Mouse (Mus musculus) forebrain, embryonic 13.5 days (tissue): ENCODE data around the gene Ubtf. TPM values are rescaled to one million over a fixed set of nuclear protein-coding genes. Genes with fewer than 3 reads are reported as not detected.

Source experiments
- ATAC-seq: fragments of 200-750 bp; cut with Nextera tagmentation; 2 replicates; pipeline ENCODE4 v1.8.0; 2017
- H3K27ac ChIP-seq: fragments of 300-500 bp; sonication (generic); 2 replicates; pipeline ENCODE4 v1.5.1; 2015; ENCODE audit warnings: inconsistent platforms, mild to moderate bottlenecking, moderate library complexity
- H3K27me3 ChIP-seq: fragments of 300-500 bp; sonication (generic); 2 replicates; pipeline ENCODE4 v1.6.1; 2015; ENCODE audit warnings: mild to moderate bottlenecking, inconsistent platforms
- H3K36me3 ChIP-seq: fragments of 300-500 bp; sonication (generic); 2 replicates; pipeline ENCODE4 v1.6.1; 2015; ENCODE audit warnings: mild to moderate bottlenecking, inconsistent platforms; ENCODE audit not compliant: poor library complexity, severe bottlenecking
- H3K4me1 ChIP-seq: fragments of 300-500 bp; sonication (generic); 2 replicates; pipeline ENCODE4 v1.6.1; 2015; ENCODE audit warnings: inconsistent platforms
- H3K4me2 ChIP-seq: fragments of 300-500 bp; sonication (generic); 2 replicates; pipeline ENCODE4 v1.6.1; 2015; ENCODE audit warnings: inconsistent platforms, mild to moderate bottlenecking, moderate library complexity
- H3K4me3 ChIP-seq: fragments of 300-500 bp; sonication (generic); 2 replicates; pipeline ENCODE4 v1.5.1; 2015; ENCODE audit warnings: mild to moderate bottlenecking, inconsistent platforms
- H3K9ac ChIP-seq: fragments of 300-500 bp; sonication (generic); 2 replicates; pipeline ENCODE4 v1.6.1; 2015; ENCODE audit warnings: mild to moderate bottlenecking, inconsistent platforms
- H3K9me3 ChIP-seq: fragments of 300-500 bp; sonication (generic); replicated peaks from 2 replicates; pipeline ENCODE4 v1.6.1; 2016; ENCODE audit warnings: inconsistent platforms
- WGBS: fragments of 180-500 bp; shearing (Covaris S2); methylation state at CpG from one replicate; pipeline ENCODE4 v1.1.7; 2015; 5-methylcytosine and 5-hydroxymethylcytosine counted together
- polyA plus RNA-seq: library from polyadenylated mRNA; unstranded; fragments of >200 nt; fragmentation: Nextera tagmentation; extraction: Ambion mirVana; gene quantifications from 2 replicates; pipeline ENCODE4 v1.2.1, GENCODE M21; 2015

Ubtf gene
- polyA plus RNA-seq, 1 experiment from 2014 or later, result 96.1 TPM

DNA sequence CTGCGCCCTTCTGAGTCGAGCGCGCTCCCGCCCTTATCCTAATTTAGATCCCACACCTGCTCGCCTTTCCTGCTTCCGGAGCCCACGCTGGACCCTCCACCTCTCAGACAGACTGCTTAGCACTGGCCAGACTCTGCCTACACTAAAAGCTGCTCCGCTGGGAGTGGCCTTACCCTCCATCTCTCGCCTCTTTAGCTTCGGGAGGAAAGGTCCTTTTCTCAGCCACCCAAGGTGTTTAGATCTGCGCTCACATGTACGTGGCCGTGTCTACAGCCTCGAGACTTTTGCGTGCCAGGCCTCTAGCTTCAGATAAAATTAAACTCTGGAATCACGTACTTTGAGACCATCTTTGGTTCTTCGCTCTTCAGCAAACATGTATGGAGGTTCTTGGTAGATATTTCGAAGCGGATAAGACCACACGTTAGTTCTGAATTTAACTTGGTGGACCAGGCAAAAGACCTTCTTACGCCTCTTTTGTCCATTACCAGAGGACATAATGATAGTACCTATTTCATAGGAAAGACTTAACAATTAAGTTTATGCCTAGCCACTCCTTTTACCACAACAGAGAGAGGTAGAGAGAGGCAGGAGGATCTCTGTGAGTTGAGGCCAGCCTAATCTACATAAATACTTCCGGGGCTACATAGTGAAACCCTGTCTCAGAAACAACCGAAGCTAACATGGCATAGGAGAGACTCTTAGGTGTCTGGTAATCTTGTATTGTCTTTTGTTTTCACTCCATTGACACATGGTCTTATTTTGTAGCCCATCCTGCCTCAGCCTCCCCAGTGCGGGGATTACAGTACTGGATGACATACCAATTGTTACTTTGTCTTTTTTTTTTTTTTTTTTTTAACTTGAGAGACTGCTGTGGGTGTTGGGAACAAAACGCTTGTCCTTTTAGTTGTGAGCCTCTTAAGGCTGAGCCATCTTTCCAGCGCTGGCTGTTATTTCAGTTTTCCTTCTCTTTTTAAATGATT lies 21.7 kb downstream of the Ubtf start:
- H3K4me2 ChIP-seq, result peak overlapping the region; percentile 84
- ATAC-seq, result peak; percentile 34; the same call in 1 of the 2 replicates
- 26% methylated on average over 27 of the region's 27 CpGs for WGBS
- peaks cover 17% of the 10 kb centered on the region for H3K36me3 ChIP-seq
- peak overlapping the region; percentile 86 for H3K4me3 ChIP-seq
- peak overlapping the region; percentile 71 for H3K9ac ChIP-seq
- peak overlapping the region; percentile 99 for H3K27ac ChIP-seq
- H3K27me3 ChIP-seq, result no peaks in the 10 kb centered on the region
- H3K9me3 ChIP-seq, result no peaks in the 10 kb centered on the region
- H3K4me1 ChIP-seq, result peaks cover 26% of the 10 kb centered on the region

DNA sequence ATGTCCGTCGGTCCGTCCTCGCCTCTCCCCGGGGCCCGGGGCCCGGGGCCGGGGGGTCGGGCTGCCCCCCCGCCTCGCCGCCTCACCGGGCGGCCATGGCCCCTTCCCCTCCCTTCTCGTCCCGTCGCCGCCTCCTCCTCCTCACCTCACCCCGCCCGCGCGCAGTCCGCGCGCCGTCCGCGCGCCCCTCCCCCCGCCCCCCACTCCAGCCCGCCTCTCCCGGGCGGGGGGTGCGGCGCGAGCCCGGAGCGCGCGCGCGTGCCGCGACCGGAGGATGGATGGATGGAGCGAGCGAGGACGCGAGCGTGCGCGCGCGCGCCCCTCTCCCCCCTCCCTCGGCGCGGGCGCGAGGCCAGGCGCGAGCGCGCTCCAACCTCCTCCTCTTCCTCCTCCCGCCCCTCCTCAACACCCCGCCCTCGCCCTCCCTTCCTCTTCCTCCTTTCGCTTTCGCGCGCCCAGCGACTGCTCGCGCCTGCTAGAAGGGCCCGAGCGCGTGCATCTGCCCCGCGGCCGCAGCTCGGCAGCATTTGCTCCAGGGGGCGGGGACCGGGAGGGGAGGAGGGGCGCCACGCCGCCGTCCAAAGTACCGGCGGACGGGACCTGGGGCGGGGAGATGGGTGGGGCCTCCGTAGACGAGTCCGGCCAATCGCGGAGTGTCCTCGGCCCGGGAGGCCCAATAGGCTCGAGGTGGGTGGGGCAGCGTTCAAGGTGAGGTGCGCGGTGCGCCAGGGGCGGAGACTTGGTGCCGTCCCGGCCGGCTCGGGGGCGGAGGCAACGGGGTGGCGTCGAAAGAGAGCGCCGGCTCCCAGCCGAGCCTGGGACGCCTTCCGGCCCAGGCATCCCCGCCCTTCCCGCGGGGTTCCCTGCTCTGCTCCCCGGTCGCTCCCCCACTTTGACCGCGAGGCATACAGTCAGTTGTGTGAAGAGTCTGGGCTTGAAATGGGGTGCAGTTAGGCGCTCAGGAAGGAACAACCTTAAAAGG lies 22.8 kb downstream of the Ubtf start, which contains the start of gene Atxn7l3:
Atxn7l3 (minus strand) TSS at position 141 of the 982 bp plus-strand sequence.
- Histone ChIP-seq H3K27me3 (no peaks in the 10 kb centered on the region), H3K9me3 (no peaks in the 10 kb centered on the region), H3K9ac (peak within 1 kb of the TSS; percentile 95), H3K36me3 (peaks cover 28% of the 10 kb centered on the region), H3K4me3 (peak within 1 kb of the TSS; percentile 86), H3K27ac (peak within 1 kb of the TSS; percentile 99), H3K4me1 (peaks cover 26% of the 10 kb centered on the region), H3K4me2 (peak within 1 kb of the TSS; percentile 84)
- WGBS, result 0% methylated on average over 34 of the region's 125 CpGs
- ATAC-seq, result peak; percentile 96

DNA sequence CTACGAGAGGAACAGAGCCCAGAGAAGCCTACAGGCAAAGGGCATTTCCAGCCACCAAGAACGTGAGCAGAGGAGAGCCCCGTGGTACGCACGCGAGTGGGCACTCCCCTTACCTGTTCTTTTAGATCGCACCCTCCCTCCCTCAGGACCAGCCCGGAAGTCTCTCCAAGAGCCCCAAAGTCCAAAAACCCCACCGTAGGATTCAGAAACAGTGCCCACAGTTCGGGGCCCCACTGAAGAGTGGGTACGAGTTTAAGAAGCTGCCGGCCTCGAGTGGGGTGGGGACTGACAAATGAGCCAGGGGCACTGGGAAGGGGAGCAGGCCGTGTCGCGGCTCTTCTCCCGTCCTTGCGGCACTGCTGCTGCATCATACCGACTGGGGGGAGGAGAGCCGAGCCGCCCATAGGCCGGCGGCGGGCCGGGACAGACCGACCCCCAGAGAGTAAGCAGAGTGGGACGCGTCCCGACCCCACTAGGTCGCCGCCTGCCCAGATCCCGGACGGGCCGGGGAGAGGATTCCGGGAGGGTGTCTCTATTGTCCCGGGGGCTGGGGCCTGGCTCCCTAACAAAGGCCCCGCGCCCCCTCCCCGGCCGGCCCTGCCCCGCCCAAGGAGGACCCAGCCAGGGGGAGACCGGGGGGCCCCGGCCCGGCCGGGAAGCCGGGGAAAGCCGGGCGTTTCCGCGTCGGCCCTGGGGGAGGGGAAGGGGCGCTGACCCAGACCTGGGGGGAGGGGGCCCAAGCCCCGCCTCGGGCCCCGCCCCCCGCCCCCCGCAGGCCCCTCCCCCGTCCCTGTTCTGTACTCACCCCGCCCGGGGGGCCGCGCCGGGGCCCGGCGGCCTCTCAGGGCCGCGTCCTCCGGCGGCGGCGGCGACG lies 23.7 kb downstream of the Ubtf start:
- WGBS, result under 1% methylated on average over 50 of the region's 73 CpGs
- peaks cover 26% of the 10 kb centered on the region for H3K4me1 ChIP-seq
- H3K9ac ChIP-seq, result peak overlapping the region; percentile 95
- ATAC-seq, result peak; percentile 29
- no peaks in the 10 kb centered on the region for H3K9me3 ChIP-seq
- peak overlapping the region; percentile 99 for H3K27ac ChIP-seq
- H3K4me3 ChIP-seq, result peak overlapping the region; percentile 86
- H3K27me3 ChIP-seq, result no peaks in the 10 kb centered on the region
- peaks cover 37% of the 10 kb centered on the region for H3K36me3 ChIP-seq
- peak overlapping the region; percentile 84 for H3K4me2 ChIP-seq

DNA sequence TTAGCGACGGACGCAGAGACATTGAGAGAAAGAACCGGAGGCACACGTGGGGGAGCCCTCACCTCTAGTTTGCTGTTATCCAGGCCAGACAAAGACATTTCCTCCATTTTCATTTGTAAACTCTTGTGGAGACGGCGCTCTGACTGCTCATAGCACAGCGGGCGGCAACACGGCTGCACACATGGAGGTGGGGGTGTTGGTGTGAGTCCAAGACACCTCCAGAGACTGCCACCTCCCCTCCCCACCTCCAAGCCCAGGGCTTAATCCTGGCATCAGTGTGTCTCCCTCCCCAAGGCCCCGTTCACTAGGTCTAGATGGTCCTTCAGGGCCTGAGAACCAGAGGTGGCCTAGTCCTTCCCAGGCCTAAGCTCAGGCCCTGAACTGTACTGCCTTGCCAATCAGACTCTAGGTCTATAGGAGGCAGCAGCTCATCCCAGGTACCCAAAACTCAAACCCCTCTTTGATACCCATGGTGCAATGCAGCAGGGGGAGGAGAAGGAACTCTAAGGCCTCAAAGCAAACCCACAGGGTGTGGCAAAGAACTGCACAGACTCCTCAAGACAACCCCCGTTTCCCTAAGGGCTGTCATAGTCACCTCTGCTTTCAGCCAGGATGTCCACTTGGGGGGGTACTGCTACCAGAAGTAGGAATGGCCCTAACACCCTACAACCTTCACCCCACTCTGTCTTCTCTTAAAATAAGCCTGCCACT lies 24.5 kb downstream of the Ubtf start:
- 60% methylated on average over 12 of the region's 12 CpGs for WGBS
- H3K4me1 ChIP-seq, result peaks cover 26% of the 10 kb centered on the region
- peak overlapping the region; percentile 95 for H3K9ac ChIP-seq
- no peak for ATAC-seq
- peaks cover 45% of the 10 kb centered on the region for H3K36me3 ChIP-seq
- H3K4me2 ChIP-seq, result peak overlapping the region; percentile 84
- H3K27me3 ChIP-seq, result no peaks in the 10 kb centered on the region
- H3K4me3 ChIP-seq, result peak overlapping the region; percentile 86
- peak overlapping the region; percentile 99 for H3K27ac ChIP-seq
- no peaks in the 10 kb centered on the region for H3K9me3 ChIP-seq

DNA sequence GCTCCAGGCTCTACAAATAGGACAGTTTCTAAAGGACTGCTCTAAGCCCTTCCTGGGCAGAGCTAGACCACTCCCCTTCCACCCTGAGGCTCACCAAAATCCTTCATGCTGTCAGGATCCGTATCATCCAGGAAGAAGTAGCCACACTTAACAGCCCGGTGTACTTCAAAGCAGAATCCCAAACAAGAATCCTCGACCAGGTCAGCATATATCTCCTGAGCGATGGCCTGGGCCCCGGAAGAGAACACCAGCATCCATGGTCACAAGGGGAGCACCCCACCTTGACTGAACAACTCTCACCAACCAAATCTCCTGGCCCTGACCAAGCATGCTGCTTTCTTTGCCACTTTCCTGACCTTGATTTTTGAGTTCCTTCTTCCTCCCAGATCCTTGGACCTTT lies 25.1 kb downstream of the Ubtf start:
- H3K4me1 ChIP-seq, result peaks cover 26% of the 10 kb centered on the region
- no peaks in the 10 kb centered on the region for H3K27me3 ChIP-seq
- H3K27ac ChIP-seq, result no peak overlapping the region; the same call in 1 of the 2 replicates
- peak overlapping the region; percentile 95 for H3K9ac ChIP-seq
- 87% methylated on average over 5 of the region's 5 CpGs for WGBS
- H3K9me3 ChIP-seq, result no peaks in the 10 kb centered on the region
- H3K4me3 ChIP-seq, result peak overlapping the region; percentile 86
- no peak for ATAC-seq
- peaks cover 51% of the 10 kb centered on the region for H3K36me3 ChIP-seq
- H3K4me2 ChIP-seq, result peak overlapping the region; percentile 84

DNA sequence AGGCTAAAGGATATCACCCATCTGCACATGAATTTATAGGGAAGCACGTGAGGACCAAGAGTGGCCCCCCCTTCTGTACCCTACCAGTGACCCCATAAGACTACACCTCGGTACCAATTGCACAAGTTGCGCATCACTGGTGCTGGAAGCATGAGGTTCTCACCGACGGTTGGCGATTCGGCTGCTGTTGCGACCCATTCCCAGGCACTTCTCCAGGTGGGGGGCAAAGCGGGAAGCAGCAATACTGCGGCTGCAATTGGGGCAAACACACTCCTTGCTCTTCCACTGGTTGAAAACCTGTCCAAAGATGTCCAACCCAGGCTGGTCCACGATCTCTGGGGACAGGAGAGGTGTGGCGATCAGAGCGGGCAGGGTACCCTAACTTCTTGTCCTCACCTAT lies 25.6 kb downstream of the Ubtf start:
- peak overlapping the region; percentile 95; the same call in 1 of the 2 replicates for H3K9ac ChIP-seq

DNA sequence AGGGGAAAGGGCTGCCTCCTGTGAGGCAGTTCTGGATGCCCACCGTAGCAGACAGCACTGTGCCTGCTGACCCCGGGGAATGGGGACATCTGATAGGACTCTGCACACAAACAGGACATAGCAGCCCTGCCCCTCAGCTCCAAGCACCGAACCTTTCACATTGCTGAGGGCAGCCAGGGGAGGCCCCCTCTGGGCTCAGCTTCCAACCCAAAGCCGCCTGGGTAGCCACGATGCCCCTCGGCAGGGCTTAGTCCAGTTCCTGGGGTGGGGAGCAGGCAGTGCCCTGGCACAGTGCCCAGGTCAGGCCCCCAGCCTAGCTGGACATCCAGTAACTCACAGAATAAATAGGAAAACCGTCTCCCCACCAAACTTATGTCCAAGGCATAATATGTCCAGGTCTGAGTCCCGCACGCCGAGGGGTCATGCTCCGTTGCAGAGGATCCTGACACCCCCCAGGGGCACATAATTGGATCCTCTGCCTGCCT lies 28.4 kb downstream of the Ubtf start:
- H3K4me1 ChIP-seq, result peaks cover 27% of the 10 kb centered on the region
- H3K4me2 ChIP-seq, result no peak overlapping the region
- H3K27me3 ChIP-seq, result no peaks in the 10 kb centered on the region
- ATAC-seq, result no peak
- H3K4me3 ChIP-seq, result no peak overlapping the region
- H3K36me3 ChIP-seq, result peaks cover 72% of the 10 kb centered on the region
- 0 out of 2 replicates have a peak overlapping the region, but pooled peaks have one; percentile 16 for H3K9ac ChIP-seq
- WGBS, result 88% methylated on average over 11 of the region's 11 CpGs
- no peak overlapping the region for H3K27ac ChIP-seq
- no peaks in the 10 kb centered on the region for H3K9me3 ChIP-seq

More for the DNA sequence above, 25.6 kb downstream of the Ubtf start:
- H3K27me3 ChIP-seq, result no peaks in the 10 kb centered on the region
- H3K4me2 ChIP-seq, result peak overlapping the region; percentile 84; the same call in 1 of the 2 replicates
- no peak for ATAC-seq
- no peak overlapping the region; the same call in 1 of the 2 replicates for H3K4me3 ChIP-seq
- no peak overlapping the region for H3K27ac ChIP-seq
- peaks cover 26% of the 10 kb centered on the region for H3K4me1 ChIP-seq
- no peaks in the 10 kb centered on the region for H3K9me3 ChIP-seq
- 97% methylated on average over 13 of the region's 13 CpGs for WGBS
- peaks cover 54% of the 10 kb centered on the region for H3K36me3 ChIP-seq

DNA sequence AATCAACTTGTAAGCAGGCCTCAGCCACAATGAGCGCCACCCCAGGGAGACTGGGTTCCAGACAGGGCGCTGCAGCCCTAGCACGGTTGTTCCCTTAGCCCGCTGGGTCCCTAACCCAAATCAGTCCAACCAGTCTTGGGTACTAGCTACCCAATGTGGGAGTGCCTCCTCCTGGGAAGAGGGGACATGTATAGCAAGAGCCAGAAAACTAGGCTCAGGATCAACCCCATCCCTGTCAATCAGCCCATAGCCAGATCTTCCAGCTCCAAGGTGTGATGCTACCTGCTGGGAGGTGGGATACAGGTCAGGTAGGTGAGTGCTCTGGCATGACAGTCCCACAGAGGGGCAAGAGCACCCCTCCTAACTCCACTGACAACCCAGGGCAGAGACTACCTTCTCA lies 29.4 kb downstream of the Ubtf start:
- no peaks in the 10 kb centered on the region for H3K9me3 ChIP-seq
- no peak overlapping the region for H3K4me2 ChIP-seq
- H3K4me1 ChIP-seq, result peaks cover 30% of the 10 kb centered on the region
- 0 out of 2 replicates have a peak overlapping the region, but pooled peaks have one; percentile 0 for H3K9ac ChIP-seq
- H3K27ac ChIP-seq, result no peak overlapping the region; the same call in 1 of the 2 replicates
- H3K36me3 ChIP-seq, result peaks cover 72% of the 10 kb centered on the region
- no peak for ATAC-seq
- no peak overlapping the region for H3K4me3 ChIP-seq
- 85% methylated on average over 4 of the region's 4 CpGs for WGBS
- no peaks in the 10 kb centered on the region for H3K27me3 ChIP-seq

DNA sequence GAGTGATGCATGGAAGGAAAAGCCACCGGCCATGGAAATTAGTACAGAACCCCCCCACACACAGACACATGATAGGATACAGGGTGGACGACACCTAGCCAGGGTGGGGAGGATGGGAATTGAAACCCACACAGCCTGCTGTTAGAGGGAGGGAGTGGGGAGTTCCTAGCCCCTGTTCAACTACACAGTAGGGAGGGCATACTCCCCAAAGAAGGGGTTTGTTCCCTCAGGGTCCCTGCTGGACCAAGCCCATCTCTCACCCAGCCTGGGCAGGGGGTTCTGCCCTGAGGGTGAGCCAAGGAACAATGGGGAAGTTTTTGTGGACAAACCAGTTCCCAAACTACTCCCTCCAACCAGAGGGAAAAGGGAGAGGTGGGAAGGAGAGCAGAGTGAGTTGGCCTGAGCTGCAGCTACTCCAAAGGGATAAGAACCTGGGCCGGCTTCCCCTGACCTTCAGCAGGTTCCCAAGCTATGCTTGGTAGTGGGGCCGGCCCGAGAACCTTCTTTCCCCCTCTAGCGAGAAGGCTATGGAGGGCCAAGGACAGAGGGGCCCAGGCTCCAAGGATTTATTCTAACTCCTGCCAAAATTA lies 29.9 kb downstream of the Ubtf start:
- no peak for ATAC-seq
- Histone ChIP-seq H3K4me3 (no peak overlapping the region), H3K4me2 (no peak overlapping the region), H3K27ac (no peak overlapping the region), H3K9ac (no peak overlapping the region), H3K9me3 (no peaks in the 10 kb centered on the region), H3K27me3 (no peaks in the 10 kb centered on the region), H3K4me1 (peaks cover 24% of the 10 kb centered on the region), H3K36me3 (peaks cover 72% of the 10 kb centered on the region)
- WGBS, result 52% methylated on average over 6 of the region's 6 CpGs

DNA sequence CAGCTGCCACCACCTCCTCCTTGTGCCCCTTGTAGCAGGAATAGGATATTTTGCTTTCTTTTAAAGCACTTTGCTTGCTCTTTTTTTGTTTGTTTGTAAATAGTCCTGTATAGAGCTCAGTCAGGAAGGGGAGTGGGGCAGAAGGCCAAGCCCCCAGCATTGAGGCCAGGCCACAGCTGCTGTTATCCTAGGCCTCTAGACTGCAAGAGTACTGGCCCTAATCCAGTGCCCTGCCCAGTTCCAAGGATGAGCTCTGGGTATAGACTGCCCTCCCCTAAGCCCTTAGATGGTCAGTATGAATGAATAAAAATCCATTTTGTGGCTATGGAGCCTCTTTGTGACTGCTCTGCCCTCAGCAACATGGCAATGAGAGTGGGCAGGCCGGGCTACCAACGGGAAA lies 30.6 kb downstream of the Ubtf start:
- Histone ChIP-seq H3K4me1 (peaks cover 17% of the 10 kb centered on the region), H3K9ac (no peak overlapping the region), H3K9me3 (no peaks in the 10 kb centered on the region), H3K4me3 (no peak overlapping the region), H3K4me2 (no peak overlapping the region), H3K36me3 (peaks cover 66% of the 10 kb centered on the region), H3K27me3 (no peaks in the 10 kb centered on the region), H3K27ac (no peak overlapping the region)
- no peak for ATAC-seq
- 84% methylated on average over 2 of the region's 2 CpGs for WGBS
